Mouse (Mus musculus) 3T3-L1 (cell line): Measurements from ENCODE around the gene Tnik.

ENCODE experiments used
- DNase-seq: peaks from one replicate; pipeline ENCODE4 v3.0.0-alpha.2; 2015; ENCODE audit warnings: low read depth, low spot score

The Tnik gene

DNA sequence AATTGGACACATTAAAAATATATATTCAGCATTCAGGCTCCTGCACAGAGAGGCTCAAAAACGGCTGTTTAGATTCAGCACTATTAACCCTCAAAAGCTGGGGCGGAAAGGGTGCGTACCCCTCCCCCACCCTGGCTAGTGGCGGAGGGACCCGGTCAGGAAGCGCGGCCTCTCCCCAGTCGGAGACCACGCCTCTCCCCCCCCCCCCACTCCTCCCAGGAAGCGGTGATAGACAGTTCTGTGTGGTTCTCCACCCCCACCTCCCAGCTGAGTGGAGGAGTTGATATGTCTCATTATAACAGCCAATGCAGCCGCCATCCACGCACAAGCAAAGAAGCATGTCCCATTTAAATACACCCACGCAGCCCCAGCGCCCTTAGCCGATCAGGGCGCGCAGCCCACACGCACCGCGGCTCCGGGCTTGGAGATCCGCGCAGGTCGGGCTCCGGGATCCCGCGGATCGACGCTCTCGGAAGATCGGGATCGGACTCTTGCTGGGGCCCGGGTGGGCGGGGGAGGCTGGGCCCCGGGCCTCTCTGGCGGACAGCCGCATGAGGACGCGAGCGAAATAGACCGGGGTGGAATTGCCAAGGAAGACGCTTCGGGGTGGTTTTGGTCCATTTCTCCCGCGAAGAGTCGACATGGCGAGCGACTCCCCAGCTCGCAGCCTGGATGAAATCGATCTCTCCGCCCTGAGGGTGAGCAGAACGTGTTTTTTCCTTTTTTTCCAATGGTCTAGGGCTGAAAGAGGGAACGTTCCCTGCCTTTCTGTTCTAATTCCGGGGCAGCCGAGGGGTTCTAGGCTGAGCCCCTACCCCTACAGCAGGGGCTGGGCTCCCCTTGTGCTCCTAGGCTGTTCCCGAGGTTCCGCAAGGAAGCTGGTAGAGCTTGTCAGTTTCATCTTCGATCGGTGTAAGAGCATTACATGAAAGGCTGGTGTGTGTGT, at the start of gene Tnik:
Gene Tnik (plus strand): TSS at position 213 of the 946 bp plus-strand sequence.
- DNase-seq, result no peak

DNA sequence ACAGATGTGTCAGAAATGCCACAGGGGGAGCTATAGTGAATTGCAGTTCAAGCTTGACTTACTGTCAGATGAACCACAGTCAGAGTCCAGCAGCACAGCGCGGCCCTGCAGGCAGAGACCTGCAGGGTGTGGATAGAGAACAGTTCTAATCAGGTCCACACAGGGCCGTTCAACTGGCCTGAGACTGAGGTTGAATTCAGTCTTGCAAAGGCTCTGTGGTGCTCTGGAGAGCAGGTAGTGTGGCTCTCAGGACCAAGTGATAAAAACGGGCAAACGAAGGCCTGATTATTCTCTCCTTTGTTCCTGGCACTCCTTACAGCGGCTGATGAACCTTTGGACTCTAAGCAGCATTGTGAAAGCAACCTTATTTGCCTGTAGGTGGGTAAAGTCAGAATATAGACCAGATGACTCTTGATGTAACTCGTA, 48.1 kb upstream of the Tnik start:
- DNase-seq, result no peak

DNA sequence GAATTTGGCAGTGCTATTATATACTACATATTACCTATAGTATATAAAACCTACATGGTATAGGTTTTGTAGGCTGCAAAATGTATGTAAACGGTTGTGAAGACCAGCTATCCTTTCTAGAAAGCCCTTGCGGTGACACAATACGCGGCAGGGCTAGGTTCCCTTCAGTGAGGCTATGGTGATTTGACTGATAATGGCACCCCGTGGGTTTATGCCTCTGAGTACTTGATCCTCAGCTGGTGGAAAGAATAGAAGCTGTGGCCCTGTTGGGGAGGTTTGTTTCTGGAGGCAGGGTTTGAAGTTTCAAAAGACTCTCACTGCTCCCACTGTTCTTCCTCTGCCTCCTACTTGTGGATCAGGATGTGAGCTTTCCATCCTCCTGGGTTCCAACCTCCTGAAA, 46.0 kb upstream of the Tnik start:
- no peak for DNase-seq

DNA sequence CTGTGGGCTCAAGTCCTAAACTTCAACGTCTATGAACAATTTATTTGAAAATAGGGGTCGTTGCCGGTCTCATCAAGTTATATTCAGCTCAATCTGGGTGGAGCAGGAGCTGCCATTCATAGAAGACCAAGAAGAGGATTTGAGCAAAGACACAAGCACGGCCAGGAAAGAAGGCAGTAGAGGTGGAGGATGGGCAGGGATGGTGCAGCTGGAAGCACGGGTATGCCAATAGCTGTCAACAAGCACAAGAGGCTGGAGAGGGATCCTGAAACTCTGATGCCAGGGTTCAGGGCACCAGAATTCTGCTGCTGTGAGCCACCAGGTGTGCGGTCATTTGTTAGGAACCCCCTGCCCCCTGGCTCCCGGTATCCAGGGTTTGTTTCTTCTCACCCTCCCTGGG, 43.5 kb upstream of the Tnik start:
- DNase-seq, result no peak

DNA sequence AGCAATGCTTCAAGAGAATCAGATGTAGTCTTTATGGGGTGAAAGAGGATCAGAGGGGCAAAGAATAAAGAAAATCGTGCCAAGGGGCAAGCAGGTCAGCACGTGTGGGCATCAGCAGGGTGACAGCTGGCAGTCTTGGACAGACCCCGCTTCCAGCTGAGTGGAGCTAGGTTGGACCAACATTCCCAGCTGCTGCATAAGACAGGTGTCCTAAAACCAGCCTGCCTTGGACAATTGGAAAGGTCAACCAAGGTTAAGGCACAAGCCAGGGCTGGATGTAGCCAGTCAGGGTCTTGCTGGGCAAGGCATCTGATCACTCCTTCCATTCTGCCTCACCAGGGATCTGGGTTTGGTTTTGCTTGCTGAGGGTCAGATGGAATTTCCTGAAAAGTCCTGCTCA, 43.0 kb upstream of the Tnik start:
- DNase-seq, result no peak

DNA sequence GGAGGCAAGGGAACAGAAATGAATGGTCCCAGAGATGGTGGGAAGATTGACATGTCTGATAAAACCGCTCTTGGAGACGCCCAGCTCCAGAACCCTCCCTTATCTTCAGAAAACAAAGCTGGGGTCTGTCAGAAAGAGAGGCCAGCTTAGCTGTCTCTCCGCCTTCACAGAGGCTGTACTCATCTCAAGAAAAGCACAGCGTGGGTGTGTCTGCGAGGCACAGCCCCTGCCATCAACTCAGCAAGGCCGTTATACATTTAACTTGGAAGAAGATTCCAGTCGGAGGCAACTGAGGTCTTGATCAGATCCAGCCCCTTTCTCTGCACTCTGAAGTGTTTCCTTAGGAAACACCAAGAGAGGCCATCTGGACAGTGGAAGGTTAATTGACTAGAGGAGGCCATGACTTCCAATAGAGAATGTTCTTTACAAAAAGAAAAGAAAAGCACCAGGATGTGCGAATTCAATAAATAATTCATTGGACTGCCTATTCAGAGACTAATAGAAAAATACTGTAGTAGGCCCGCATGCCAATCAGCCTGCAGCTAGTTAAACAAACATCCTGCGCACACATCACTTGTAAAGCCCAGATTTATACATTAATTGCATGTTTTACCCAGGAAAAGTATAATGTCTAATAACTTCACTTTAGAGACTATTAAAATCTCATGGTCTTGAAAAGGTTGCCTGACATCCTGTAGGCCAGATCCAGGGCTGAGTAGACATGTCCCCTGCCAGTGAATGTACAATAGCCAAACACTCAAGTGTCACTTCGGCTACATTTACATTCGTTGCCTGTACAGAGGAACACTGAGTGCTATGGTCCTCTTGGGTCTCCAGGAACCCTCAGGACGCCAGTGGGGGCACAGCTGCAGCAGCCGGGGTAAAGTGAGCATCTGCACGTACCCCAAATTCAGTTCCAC, 38.3 kb upstream of the Tnik start:
- no peak for DNase-seq

DNA sequence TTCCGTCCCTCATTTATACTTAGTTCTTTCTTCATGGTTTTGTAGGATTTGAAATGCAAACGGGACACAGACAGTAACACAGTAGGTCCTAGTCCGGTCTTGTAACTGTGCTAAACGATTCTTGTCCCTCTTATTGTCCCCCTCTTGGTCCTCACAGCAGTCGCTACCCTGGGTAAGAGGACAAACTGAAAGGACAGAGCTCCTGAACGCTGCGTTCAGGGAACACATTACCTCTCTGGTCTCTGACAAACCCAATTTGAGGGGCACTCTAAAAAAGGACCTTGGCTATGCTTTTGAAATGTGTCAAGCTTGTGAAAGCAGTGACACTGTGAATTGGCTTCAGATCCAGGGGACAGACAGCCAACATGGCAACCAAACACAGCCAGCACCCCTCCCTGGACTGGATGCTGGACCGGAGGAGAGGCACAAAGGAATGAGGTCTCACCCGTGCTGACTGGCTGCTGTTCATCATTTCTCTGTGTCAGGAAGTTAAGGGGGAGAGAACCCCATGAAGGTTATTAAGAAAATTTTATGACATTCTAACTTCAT, 37.6 kb upstream of the Tnik start:
- DNase-seq, result no peak

DNA sequence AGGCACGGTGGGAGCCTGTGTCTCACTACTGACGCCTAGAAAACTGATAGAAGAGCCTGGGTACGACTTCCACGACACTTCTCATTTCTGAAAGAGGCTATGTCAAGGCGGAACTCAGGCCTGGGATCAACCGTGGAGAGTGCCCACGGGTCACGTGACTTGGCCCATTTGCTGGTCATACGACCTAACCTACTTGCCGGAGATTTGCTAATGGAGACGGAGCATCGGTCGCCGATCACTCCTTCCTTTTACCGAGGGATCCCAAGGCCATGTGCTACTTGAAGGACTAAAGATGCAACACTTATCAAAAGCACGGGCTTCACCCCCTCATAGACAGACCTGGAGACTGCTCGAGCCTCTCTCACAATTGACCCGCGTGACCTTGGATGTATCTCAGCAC, 36.8 kb upstream of the Tnik start:
- DNase-seq, result no peak

DNA sequence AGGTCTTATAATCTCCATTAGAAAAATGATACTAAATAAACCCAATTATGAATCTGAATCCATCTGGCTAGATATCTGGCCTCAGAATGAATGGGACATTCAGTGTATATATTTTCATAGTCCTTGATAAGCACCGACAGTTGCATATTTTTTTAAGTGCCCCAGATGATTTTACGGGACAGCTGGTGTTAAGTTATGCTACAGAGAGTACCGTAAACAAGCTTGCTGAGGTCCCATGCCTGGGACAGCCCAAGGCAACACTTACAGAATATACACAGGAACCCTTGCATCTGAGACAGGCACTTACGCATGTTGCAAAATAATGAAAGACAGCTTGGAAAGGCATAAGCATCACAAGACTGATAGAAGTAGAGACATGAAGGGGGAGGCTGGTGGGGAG, 34.1 kb upstream of the Tnik start:
- no peak for DNase-seq

DNA sequence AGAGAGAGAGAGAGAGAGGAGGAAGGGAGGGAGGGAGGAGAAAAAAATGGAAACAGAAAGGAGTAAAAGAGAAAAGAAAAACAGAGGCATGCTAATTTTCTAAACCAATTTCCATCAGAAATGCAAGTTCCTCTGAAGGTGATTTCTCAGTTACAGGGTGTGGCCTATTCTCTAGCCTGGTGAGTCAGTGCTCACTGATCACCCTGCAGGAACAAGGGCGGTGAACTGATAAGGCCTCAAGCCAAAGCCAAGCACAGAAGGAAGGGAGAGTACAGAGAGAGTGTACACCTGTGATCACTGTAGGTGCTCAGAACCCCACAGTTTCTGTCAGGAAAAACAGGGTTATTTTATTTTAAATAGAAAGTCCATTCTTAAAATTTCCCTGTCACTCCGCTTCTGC, 33.5 kb upstream of the Tnik start:
- DNase-seq, result no peak

DNA sequence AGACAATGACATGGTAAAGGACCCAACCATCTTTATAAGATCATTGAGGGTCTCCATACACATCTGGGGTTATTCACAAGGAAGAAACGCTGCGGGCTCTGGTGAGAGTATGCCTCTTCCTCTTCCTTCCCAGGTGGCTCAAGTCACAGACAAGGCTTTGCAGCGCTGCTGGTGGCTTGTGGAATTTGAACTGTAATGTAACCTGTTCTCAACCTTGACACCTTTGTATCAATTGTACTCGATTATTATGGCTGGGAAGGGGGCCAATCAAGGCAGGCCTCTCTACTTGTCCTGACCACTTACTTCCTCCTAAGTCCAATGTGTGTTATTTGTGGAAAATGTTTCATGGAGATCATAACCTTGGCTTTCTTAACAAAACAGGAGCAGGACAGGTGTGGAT, 30.1 kb upstream of the Tnik start:
- DNase-seq, result no peak

DNA sequence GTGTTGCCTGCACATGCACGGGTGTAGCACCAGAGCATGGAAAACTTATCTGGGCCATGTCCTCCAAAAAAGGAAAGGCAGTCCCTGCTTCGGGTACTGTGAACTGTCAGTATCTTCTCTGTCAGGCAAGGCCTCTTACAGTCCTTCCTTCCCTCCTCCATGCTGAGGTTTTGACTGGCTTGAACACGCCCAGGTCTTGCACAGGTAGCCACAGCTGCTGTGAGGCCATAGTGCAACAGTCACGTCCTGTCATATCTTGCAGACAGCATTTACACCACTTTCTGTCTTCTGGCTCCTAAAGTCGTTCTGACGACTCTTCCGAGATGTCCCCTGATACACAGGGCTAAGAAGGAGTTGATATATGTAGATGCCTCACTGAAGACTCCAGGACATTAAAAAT, 28.8 kb upstream of the Tnik start:
- no peak for DNase-seq

DNA sequence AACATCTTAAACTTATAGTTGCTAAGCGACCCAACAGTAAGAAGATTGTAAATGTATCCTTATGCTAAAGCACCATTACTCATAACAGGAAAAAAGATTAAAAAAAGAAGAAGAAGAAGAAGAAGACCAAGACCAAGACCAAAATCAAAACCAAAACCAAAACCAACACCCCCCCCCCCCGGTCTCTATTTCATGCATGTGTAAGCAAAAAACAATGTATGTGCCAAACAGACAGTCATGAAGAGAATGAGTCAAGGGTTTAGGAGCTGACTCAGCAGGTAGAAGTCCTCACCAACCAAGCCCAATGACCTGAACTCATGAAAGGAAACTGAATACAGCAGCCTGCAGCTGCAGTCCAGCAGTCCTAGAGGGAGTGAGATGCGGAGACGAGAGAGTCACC, 26.3 kb upstream of the Tnik start:
- DNase-seq, result peak; percentile 15

DNA sequence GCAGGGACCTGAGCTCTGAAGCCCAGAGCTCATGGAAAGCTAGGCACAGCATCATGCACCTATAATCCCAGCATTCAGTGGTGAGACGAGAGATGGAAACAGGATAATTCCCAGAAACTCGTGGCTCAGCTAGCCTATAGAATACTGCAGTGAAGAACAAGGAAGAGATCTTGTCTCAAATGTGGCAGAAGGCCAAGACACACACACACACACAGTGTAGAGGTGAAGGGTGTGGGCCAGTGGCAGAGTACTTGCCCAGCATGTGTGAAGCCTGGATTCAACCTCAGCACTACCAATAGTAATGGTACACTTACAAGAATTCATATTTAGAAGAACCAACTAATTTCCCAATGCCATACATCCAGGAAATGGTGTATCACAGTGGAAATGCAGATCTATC, 24.9 kb upstream of the Tnik start:
- DNase-seq, result no peak

DNA sequence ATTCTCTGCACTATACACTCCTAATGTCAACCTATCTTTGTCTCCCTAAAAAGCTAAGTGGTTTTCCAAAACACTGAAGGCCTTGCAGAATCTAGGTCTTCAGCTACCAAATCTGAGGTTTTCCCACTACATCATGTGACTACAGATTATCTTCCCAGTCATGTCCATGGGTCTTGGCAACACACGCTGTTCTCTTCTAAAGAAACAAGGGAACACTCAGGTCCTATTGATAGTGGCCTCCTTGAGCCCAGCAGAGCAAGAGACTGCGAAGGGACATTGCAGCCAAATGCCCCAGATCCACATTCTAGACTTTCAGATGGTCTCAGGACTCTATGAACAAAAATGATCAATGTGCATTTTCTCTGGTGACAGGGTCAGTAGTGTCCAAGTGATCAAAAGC, 20.5 kb upstream of the Tnik start:
- no peak for DNase-seq

DNA sequence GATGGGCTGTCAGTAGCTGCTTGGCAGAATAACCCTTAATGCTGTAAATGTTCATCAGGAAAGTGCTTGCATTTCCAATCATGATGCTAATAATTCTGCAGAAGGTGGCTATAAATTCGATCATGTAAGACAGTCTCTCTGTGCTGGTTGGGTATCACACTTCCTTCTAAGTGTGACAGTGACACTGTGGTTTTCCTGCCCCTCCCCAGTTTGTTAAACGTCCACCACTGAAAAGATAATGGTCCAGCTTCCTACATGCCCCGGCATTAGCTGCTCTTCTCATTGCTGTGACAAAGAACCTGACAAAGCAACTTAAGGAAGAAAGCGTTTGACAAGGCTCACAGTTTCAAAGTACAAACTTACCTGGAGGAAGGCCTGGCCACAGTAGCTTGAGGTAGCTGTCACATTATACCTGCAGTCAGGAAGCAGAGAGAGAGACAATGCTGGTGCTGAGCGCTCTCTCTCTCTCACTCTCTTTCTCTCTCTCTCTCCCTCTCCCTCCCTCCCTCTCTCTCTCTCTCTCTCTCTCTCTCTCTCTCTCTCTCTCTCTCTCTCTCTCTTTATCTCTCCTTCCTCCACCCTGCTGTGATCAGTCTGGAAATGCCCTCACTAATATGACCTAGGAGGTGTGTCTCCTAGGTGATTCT, 18.6 kb upstream of the Tnik start:
- DNase-seq, result no peak

DNA sequence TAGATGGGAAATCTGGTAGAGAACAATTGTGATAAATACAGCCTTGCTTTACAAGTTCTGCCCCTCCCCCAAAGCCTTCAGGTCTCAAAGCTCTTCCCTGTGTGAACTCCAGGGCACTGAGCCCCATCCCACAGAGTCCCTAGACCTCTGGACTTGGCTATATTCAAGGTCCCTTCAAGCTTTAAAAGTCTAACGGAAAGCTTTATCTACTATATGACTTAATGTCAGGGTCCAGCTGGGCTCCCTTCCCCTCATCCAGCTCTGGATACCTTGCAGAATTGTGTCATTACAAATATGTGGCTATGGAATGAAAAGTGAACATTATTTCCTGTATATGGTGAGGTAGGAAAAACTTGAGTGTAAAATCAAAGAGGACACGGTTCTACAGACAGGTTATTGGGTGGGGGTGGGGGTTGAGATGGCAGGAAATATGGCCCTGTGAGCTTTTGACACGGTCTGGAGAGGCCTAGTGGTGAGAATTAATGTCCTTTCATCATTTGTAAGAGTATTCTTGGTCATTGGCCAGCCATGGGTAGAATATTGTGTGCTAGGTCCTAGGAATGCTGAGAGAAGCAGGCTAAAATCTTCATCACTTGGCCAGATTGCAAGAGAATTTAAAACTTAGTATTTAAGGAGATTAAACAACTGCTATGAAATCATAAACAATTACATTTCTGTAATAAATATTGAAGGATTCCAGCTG, 14.6 kb upstream of the Tnik start:
- no peak for DNase-seq

DNA sequence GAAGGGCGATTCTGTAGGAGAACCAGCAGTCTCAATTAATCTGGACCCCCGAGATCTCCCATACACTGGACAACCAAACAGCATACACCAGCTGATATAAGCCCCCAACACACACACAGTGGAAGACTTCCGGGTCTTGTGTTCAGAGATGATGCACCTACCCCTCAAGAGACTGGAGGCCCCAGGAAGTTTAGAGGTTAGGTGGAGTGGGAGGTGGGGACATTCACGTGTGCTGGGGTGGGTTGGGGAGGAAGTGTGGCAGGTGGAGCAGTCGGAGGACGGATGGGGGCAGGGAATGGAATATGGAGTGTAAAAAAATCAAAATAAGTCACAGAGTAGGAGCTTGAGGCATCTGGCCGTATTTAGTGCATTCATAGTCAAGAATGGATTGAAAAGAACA, 7.3 kb upstream of the Tnik start:
- DNase-seq, result no peak

DNA sequence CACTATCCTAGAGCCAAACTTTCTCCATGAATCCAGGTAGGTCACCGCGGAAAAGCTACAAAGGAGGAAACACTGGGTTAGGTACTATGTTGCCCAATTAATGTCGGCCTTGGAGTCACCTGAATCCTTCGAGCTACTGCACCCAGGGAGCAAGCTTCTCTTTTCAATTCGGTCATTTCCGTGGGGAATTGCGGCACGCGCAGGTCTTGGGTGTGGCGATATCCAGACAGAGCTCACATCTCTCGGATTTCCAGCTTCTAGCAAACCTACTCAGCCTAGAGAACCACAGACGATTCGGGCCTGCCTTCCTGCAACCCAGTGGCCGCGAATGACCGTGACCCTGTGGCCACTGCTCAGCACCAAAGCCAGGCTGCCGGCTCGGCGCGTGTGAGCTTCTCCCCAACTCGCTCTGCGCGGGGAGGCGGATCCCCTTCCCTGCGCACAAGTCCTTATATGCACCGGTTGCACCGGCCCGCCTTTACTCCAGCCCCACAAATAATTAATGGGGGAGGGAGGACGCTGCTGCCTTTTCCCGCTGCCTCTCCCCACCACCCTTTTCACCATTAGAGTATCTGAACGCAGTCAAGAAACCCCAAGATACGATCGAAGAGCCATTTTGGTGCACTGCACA, 528 bp upstream of the Tnik start:
- no peak for DNase-seq

DNA sequence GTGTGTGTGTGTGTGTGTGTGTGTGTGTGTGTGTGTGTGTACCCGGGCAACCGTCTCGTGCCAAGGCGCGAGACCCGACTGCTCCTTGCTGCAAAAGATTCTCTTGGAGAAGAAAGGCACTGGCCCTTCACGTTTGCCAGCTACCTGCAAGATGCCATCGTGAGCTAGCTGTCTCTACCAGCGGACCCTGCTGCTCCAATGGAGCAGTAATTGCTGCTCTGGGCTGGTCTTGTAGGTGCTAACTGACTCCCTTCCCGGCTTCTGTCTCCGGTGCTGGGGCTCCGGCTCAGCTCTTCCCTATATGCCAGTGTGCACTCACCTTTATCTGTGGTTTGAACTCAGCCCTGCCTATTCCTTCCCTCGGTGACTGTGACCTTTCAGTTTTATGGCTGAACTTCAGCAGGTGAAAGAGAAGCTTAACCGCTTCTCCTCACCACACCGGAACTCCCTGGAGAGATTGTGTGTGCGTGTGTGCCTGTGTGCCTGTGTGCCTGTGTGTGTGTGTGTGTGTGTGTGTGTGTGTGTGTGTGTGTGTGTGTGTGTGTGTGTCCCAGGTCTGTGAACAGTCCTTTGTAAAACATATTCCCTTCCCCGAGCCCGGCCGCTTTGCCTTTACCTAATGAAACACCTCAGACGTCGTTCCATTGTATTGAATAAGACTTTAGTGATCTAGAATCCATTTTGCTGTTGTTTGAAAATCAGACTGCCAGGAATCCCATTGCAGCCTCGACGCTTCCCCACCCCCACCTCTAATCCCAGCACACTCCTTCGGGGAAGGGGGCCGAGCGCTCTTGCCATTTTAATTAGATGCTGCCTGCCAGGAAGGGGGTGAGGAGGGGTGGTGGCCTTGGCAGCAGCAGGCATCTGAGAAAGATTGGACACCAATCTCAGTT, 1.2 kb downstream of the Tnik start:
- no peak for DNase-seq
